Mouse (Mus musculus) ES-Bruce4 (cell line): Measurements from ENCODE around the gene 1500009C09Rik. TPM values are rescaled to one million over a fixed set of nuclear protein-coding genes. Genes with fewer than 3 reads are reported as not detected.

ENCODE experiments used
- H3K27ac ChIP-seq: 2 replicates; pipeline ENCODE4 v1.5.1; 2012; ENCODE audit warnings: low read length, inconsistent platforms; ENCODE audit not compliant: insufficient read depth
- H3K27me3 ChIP-seq: 2 replicates; pipeline ENCODE4 v1.6.1; 2012; ENCODE audit warnings: mild to moderate bottlenecking, low read length, inconsistent platforms; ENCODE audit not compliant: control insufficient read depth, poor library complexity, insufficient read depth, severe bottlenecking
- H3K36me3 ChIP-seq: 2 replicates; pipeline ENCODE4 v1.6.1; 2012; ENCODE audit warnings: inconsistent platforms, mild to moderate bottlenecking, low read length, moderate library complexity; ENCODE audit not compliant: control insufficient read depth, poor library complexity, insufficient read depth, severe bottlenecking
- H3K4me1 ChIP-seq: one replicate; pipeline ENCODE4 v1.8.1; 2011; ENCODE audit warnings: low read length; ENCODE audit not compliant: control insufficient read depth, insufficient read depth
- H3K4me3 ChIP-seq: 2 replicates; pipeline ENCODE4 v1.5.1; 2011; ENCODE audit warnings: low read depth, mild to moderate bottlenecking, low read length
- H3K9ac ChIP-seq: 2 replicates; pipeline ENCODE4 v1.6.1; 2012; ENCODE audit warnings: low read depth, mild to moderate bottlenecking, inconsistent platforms; ENCODE audit not compliant: poor library complexity, severe bottlenecking
- H3K9me3 ChIP-seq: replicated peaks from 2 replicates; pipeline ENCODE4 v1.6.1; 2012; ENCODE audit warnings: mild to moderate bottlenecking, low read length, inconsistent platforms; ENCODE audit not compliant: control insufficient read depth, poor library complexity, insufficient read depth, severe bottlenecking
- CTCF ChIP-seq: IDR thresholded peaks from one replicate; pipeline ENCODE4 v1.8.1; 2011; ENCODE audit warnings: low read depth, low read length
- EP300 ChIP-seq: IDR thresholded peaks from 2 replicates; pipeline ENCODE4 v1.6.1; 2011; ENCODE audit warnings: low read depth, low read length; ENCODE audit not compliant: insufficient read depth
- POLR2A ChIP-seq: IDR thresholded peaks from one replicate; pipeline ENCODE4 v1.8.1; 2011; ENCODE audit warnings: low read length; ENCODE audit not compliant: insufficient read depth
- polyA plus RNA-seq: library from polyadenylated mRNA; stranded (reverse); fragments of >200 nt; gene quantifications from 2 replicates; pipeline ENCODE4 v1.2.4, GENCODE M21; 2011; ENCODE audit warnings: low read depth; ENCODE audit not compliant: missing spikeins, insufficient read depth, insufficient read length

1500009C09Rik gene
- polyA plus RNA-seq, 1 experiment, result not detected

GRCm38 (mm10) chr15:82231100-82231499 is 21.1 kb upstream of the 1500009C09Rik start:
- Histone ChIP-seq H3K27ac (no peak overlapping the region), H3K4me3 (no peak overlapping the region), H3K27me3 (no peaks in the 10 kb centered on the region), H3K9ac (no peak overlapping the region), H3K36me3 (0 out of 2 replicates have a peak, but pooled peaks cover 3% of the 10 kb centered on the region), H3K4me1 (peaks cover 4% of the 10 kb centered on the region), H3K9me3 (no peaks in the 10 kb centered on the region)
- TF ChIP-seq CTCF (no peak), POLR2A (no peak), EP300 (no peak)

- no peak for TF ChIP-seq POLR2A
- no peak for TF ChIP-seq EP300
- no peak for TF ChIP-seq CTCF
- Histone ChIP-seq H3K9ac (no peak overlapping the region), H3K9me3 (no peaks in the 10 kb centered on the region), H3K27me3 (no peaks in the 10 kb centered on the region), H3K4me1 (peaks cover 4% of the 10 kb centered on the region), H3K36me3 (0 out of 2 replicates have a peak, but pooled peaks cover 3% of the 10 kb centered on the region), H3K27ac (no peak overlapping the region), H3K4me3 (no peak overlapping the region)
These were observed 20.4 kb upstream of the 1500009C09Rik start for GRCm38 (mm10) chr15:82231591-82232378.

- Histone ChIP-seq H3K27ac (no peak overlapping the region), H3K4me3 (no peak overlapping the region), H3K36me3 (0 out of 2 replicates have a peak, but pooled peaks cover 3% of the 10 kb centered on the region), H3K9ac (no peak overlapping the region), H3K4me1 (peaks cover 4% of the 10 kb centered on the region), H3K9me3 (no peaks in the 10 kb centered on the region), H3K27me3 (no peaks in the 10 kb centered on the region)
- no peak for TF ChIP-seq POLR2A
- no peak for TF ChIP-seq EP300
- TF ChIP-seq CTCF, result no peak
These were observed 19.5 kb upstream of the 1500009C09Rik start for GRCm38 (mm10) chr15:82232651-82233050.

GRCm38 (mm10) chr15:82235661-82236060 is 16.5 kb upstream of the 1500009C09Rik start:
- Histone ChIP-seq H3K4me3 (no peak overlapping the region), H3K27ac (no peak overlapping the region), H3K36me3 (peaks cover 16% of the 10 kb centered on the region), H3K4me1 (no peaks in the 10 kb centered on the region), H3K9ac (no peak overlapping the region), H3K9me3 (no peaks in the 10 kb centered on the region), H3K27me3 (no peaks in the 10 kb centered on the region)
- no peak for TF ChIP-seq CTCF

GRCm38 (mm10) chr15:82236565-82236964 is 15.6 kb upstream of the 1500009C09Rik start:
- no peaks in the 10 kb centered on the region for H3K27me3 ChIP-seq
- H3K9me3 ChIP-seq, result no peaks in the 10 kb centered on the region
- TF ChIP-seq EP300, result no peak
- TF ChIP-seq CTCF, result peak; percentile 96
- no peak for TF ChIP-seq POLR2A
- H3K4me3 ChIP-seq, result no peak overlapping the region
- H3K4me1 ChIP-seq, result peaks cover 2% of the 10 kb centered on the region
- no peak overlapping the region for H3K9ac ChIP-seq
- no peak overlapping the region for H3K27ac ChIP-seq
- peaks cover 18% of the 10 kb centered on the region for H3K36me3 ChIP-seq

- TF ChIP-seq POLR2A (no peak), CTCF (no peak), EP300 (no peak)
- Histone ChIP-seq H3K4me1 (peaks cover 3% of the 10 kb centered on the region), H3K4me3 (peak overlapping the region; percentile 97), H3K36me3 (peaks cover 15% of the 10 kb centered on the region), H3K9me3 (no peaks in the 10 kb centered on the region), H3K27me3 (no peaks in the 10 kb centered on the region), H3K27ac (no peak overlapping the region), H3K9ac (peak overlapping the region; percentile 86)
These were observed 8.9 kb upstream of the 1500009C09Rik start for GRCm38 (mm10) chr15:82243311-82243710.
